Mouse (Mus musculus) liver (tissue): ENCODE data around the gene Gm10668.
"Not testable (repeated sequence)": the region's sequence is repeated elsewhere in the genome, so short reads cannot be mapped to it uniquely, and the experiment has no call there.

Experiments used
- DNase-seq: peaks from one replicate; pipeline ENCODE4 v3.0.0-alpha.2; 2020; ENCODE audit warnings: mixed read lengths

The Gm10668 gene

DNA sequence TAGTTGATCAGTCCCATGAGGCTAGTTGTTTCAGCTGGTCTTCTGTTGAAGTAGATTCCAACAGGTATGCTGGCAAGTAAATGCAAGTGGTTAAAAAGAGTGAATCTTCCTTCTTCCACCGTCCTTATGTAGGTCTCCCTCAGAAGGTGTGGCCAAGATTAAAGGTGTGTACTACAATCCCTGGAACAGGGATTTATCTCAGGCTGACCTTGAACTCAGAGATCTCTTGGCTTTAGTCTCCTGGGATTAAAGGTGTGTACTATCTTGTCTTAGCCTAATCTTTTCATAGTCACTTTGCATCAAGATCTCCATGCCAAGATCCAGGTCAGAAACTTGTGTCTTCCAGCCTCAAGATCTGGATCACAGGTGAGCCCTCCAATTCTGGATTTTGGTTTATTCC lies at the start of gene Gm10668:
Gm10668 (minus strand) TSS at position 101 of the 400 bp plus-strand sequence.
- DNase-seq, result not testable (repeated sequence)

DNA sequence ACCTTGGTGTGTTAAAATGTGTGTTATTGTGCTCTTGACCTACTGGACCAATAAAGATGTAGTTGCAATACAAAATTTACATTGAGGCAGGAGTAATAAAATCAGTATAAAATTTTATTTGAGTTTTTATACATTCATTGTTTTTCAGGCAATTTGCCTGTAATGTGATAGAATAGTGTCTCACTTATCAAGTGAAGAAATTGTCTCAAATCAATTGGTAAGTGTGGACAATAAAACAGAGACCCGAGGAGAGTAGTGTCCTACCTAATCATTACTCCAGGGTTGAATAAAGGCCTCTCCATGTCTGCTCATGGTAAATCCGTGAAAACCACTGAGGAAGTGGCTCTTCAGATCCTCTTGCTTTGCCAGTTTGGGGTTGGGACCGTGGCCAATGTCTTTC lies 40.5 kb upstream of the Gm10668 start, which contains the start of gene Vmn1r112:
Vmn1r112 (plus strand) TSS at position 301 of the 400 bp plus-strand sequence.
- not testable (repeated sequence) for DNase-seq

DNA sequence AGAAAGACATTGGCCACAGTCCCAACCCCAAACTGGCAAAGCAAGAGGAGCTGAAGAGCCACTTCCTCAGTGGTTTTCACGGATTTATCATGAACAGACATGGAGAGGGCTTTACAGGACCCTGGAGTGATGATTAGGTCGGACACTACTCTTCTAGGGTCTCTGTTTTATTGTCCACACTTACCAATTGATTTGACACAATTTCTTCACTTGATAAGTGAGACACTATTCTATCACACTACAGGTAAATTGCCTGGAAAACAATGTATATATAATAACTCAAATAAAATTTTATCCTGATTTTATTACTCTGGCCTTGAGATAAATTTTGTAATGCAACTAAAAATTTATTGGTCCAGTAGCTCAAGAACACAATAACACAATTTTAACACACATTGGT lies 27.3 kb downstream of the Gm10668 start, which contains the start of gene Vmn1r111:
Vmn1r111 (minus strand) TSS at position 101 of the 400 bp plus-strand sequence.
- DNase-seq, result not testable (repeated sequence)
